Mouse (Mus musculus): Measurements from ENCODE around the gene Nav3. TPM values are rescaled to one million over a fixed set of nuclear protein-coding genes. Genes with fewer than 3 reads are reported as not detected.

The Nav3 gene
- 28.3 and 29.5 TPM in 2 replicates for polyA plus RNA-seq (2015; fragmentation: Nextera tagmentation; extraction: Ambion mirVana)

DNA sequence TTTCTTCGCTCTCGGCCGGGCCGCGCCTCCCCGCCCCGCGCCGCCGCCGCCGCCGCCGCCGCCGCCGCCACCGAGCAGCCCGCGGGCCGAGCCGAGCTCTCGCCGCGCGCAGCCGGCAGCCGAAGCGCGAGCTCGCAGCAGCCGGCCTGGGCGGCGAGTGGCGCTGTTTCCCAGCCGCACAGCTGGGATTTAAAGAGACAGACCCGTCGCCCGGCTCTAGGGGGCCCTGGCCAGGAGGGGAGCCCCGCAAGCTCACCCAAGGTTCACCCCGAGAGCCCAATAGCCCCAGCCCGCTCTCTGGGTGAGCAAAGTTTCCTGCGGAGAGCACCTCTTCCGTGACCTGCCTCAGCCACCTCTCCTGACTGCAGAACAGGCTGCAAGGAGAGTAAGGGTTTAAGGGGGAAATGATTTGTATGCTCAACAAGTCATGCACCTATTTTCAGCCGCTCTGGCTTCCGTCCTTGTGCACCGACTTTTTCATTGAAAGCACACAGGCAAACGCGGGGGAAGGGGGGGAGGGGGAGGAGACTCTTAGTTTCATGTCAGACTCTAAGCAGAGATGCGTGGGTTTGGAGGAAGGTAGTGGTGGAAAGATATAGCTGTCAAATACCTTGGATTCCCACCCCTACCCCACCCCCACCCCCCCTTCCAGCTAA lies at the start of gene Nav3:
Nav3 (minus strand) TSS at position 367 of the 656 bp plus-strand sequence.
- Histone ChIP-seq H3K27ac (replicated peaks) (peak within 1 kb of the TSS; percentile 97), H3K27me3 (no peaks in the 10 kb centered on the region), H3K9ac (replicated peaks) (peak within 1 kb of the TSS; percentile 93), H3K36me3 (no peaks in the 10 kb centered on the region), H3K4me2 (replicated peaks) (peak within 1 kb of the TSS; percentile 92), H3K4me3 (peak within 1 kb of the TSS; percentile 95), H3K9me3 (no peaks in the 10 kb centered on the region), H3K4me1 (peaks cover 30% of the 10 kb centered on the region)
- WGBS: under 1% methylated on average over 35 of the region's 50 CpGs
- ATAC-seq (replicated peaks): peak; percentile 90

DNA sequence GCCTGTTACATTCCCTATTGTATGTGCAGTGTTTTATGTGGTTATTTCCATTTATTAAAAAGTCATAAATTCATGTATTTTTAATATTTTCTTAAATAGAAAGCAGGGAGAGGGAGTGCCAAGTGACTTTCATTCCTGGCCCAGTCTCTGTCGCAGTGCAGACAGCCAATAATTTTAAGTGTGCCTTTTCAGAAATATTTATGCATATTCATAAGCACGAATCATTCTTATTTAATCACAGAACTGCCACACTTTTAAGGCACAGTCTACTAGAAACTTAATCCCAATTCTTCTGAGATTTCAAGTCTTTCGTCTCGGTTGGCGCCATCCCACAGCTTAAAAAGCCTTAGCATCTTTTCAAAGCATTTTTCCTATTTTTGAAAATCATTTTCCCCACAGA lies 29.3 kb upstream of the Nav3 start:
- no peak for ATAC-seq (replicated peaks)
- H3K4me3 ChIP-seq: no peak overlapping the region
- H3K27ac ChIP-seq (replicated peaks): peak overlapping the region; percentile 28; the same call in 1 of the 2 replicates
- H3K4me1 ChIP-seq: no peaks in the 10 kb centered on the region
- WGBS: 59% methylated on average over 5 of the region's 5 CpGs
- no peaks in the 10 kb centered on the region for H3K36me3 ChIP-seq
- no peak overlapping the region for H3K9ac ChIP-seq (replicated peaks)
- no peak overlapping the region for H3K4me2 ChIP-seq (replicated peaks)
- H3K9me3 ChIP-seq: no peaks in the 10 kb centered on the region
- H3K27me3 ChIP-seq: no peaks in the 10 kb centered on the region

- no peak overlapping the region for H3K4me3 ChIP-seq
- H3K27me3 ChIP-seq: no peaks in the 10 kb centered on the region
- no peak overlapping the region for H3K9ac ChIP-seq (replicated peaks)
- 70% methylated on average over 8 of the region's 8 CpGs for WGBS
- ATAC-seq (replicated peaks): no peak
- H3K36me3 ChIP-seq: no peaks in the 10 kb centered on the region
- no peak overlapping the region for H3K4me2 ChIP-seq (replicated peaks)
- peak overlapping the region; percentile 13; the same call in 1 of the 2 replicates for H3K27ac ChIP-seq (replicated peaks)
- no peaks in the 10 kb centered on the region for H3K9me3 ChIP-seq
- no peaks in the 10 kb centered on the region for H3K4me1 ChIP-seq
Measured at GRCm38 (mm10) chr10:110484822-110485221, 28.8 kb upstream of the Nav3 start.

DNA sequence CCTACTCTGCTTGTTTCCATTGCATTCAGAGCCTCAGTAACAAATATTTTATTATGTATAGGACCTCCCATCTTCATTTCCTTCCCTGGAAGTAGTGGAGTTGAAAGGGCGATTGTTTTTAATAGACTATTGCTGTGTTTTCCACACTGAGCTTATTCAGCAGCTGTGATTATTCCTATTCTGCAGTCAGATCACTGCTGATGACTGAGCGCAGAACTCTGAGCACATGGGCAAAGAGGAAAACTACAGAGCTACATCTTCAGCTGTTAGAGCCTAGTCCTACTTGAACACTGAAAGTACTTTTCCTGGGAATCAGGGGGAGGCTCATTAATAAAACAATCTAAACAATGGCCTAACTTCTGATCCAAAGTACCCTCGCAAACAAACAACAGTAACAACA lies 23.2 kb upstream of the Nav3 start:
- Histone ChIP-seq H3K9ac (replicated peaks) (no peak overlapping the region), H3K36me3 (no peaks in the 10 kb centered on the region), H3K4me2 (replicated peaks) (no peak overlapping the region), H3K27ac (replicated peaks) (no peak overlapping the region), H3K4me1 (peaks cover 7% of the 10 kb centered on the region), H3K9me3 (no peaks in the 10 kb centered on the region), H3K4me3 (no peak overlapping the region), H3K27me3 (no peaks in the 10 kb centered on the region)
- 67% methylated on average over 3 of the region's 3 CpGs for WGBS
- ATAC-seq (replicated peaks): no peak

DNA sequence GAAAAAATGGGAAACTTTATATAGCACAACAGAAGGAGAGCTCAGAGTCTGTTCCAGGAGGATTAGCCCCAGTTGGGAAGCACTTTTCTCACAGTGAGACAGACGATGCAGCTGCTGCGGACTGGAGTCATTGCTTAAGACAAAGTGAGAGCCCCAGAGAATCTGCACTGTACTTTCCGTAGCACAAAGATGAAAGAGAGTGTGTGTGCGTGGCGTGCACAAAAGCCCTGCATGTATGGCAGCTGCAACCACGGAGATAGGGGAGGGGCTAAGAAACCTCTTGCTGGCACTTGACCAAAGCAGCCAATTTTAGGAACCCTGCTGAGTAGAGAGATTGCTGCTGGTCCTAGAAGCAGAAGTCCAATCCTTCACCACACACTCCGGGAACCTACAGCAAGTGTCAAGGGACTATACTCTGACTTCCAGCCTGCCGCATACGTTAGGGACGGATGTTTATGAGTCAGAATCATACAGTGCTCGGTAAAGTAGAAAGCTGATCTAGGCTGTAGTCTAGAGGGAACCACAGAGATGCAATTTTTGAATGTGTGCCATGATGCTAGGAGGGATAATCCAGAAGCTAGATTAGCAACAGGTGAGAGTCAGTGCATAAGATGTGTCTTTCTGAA lies 21.8 kb upstream of the Nav3 start:
- no peak overlapping the region for H3K4me3 ChIP-seq
- H3K27ac ChIP-seq (replicated peaks): no peak overlapping the region
- WGBS: 28% methylated on average over 11 of the region's 11 CpGs

DNA sequence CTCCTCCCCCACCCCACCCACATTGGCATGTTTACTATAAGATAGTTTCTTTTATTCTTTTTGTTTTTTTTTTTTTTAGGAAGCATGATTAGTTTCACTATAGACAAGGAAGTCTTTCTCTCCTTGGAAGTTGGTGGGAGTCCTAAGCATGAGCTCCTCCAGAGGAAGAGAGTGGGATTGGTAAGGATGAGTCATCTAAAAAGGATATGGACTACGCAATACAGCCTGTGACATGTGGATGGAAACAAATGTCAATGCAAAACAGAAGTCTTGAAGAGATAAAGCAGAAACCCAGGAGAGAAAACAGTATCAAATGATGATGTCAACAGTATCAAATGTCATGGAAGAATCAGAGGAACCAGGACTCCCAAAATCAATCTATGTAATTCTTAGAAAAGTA lies 18.1 kb upstream of the Nav3 start:
- WGBS: 82% methylated on average over 1 of the region's 1 CpGs
- Histone ChIP-seq H3K27me3 (no peaks in the 10 kb centered on the region), H3K4me3 (no peak overlapping the region), H3K9ac (replicated peaks) (no peak overlapping the region), H3K9me3 (no peaks in the 10 kb centered on the region), H3K27ac (replicated peaks) (no peak overlapping the region), H3K36me3 (no peaks in the 10 kb centered on the region), H3K4me1 (peaks cover 7% of the 10 kb centered on the region), H3K4me2 (replicated peaks) (no peak overlapping the region)
- ATAC-seq (replicated peaks): no peak

More for the DNA sequence above, 21.8 kb upstream of the Nav3 start:
- Histone ChIP-seq H3K9me3 (no peaks in the 10 kb centered on the region), H3K27me3 (no peaks in the 10 kb centered on the region), H3K4me2 (replicated peaks) (peak overlapping the region; percentile 28), H3K9ac (replicated peaks) (no peak overlapping the region), H3K36me3 (no peaks in the 10 kb centered on the region), H3K4me1 (peaks cover 7% of the 10 kb centered on the region)
- ATAC-seq (replicated peaks): peak; percentile 73

DNA sequence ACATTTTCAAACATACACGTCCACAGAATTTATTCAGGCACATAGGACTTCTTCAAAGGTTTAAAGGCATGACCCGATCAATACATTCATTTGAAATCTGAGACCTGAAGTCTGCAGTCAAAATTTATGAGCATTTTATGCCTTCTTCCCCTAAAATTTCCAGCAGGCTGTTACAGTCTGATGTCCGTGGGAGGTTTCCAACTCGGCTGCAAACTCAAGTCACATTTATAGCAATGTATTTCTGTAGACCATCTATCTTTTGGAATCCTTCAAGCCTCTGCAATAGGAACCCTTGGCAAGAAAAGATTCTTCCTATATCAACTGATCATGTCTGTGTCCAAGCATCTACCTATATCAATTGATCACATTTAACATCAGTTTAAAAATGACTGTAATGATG lies 13.4 kb upstream of the Nav3 start:
- no peak for ATAC-seq (replicated peaks)
- Histone ChIP-seq H3K27me3 (no peaks in the 10 kb centered on the region), H3K9ac (replicated peaks) (no peak overlapping the region), H3K4me1 (no peaks in the 10 kb centered on the region), H3K36me3 (no peaks in the 10 kb centered on the region), H3K4me3 (no peak overlapping the region), H3K4me2 (replicated peaks) (no peak overlapping the region), H3K9me3 (no peaks in the 10 kb centered on the region), H3K27ac (replicated peaks) (no peak overlapping the region)
- 87% methylated on average over 4 of the region's 4 CpGs for WGBS

DNA sequence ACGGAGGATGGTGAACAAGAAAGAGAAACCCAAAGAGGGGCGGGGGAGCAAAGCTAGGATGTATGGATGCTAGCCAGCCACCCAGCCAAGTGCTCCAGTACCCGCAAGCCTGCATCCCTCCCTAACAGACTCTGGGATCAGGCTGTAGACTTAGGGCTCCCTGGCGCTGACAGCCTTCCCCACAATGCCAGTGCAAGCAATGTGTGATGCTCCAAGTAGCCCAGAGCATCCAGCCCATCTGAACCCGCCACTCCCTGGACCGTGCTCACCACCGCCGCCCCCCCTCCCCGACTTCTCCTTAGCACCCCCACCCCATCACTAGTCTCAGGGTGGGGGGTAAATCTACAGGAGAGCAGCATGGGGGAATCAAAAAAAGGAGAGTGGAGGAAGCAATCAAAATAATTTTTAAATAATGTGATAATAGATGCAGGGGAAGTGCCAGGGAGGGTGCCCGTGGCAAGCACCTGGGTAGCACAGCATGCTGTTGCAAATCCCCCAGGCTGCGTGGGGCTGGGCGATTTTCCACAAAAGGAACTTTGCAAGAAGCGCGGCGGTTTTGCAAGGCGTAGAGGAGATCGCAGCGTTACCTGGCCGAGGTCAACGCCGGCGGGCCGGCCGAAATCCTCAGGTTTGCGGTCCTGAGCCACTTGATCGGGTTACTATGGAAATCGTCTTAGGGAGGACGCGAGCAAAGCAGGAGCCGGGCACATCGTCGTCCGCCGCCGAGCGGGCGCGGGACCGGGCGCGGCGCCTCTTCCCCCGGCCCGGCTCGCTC lies 754 bp downstream of the Nav3 start:
- H3K9ac ChIP-seq (replicated peaks): peak overlapping the region; percentile 93
- H3K9me3 ChIP-seq: no peaks in the 10 kb centered on the region
- under 1% methylated on average over 44 of the region's 45 CpGs for WGBS
- peaks cover 30% of the 10 kb centered on the region for H3K4me1 ChIP-seq
- peak overlapping the region; percentile 95 for H3K4me3 ChIP-seq
- H3K36me3 ChIP-seq: no peaks in the 10 kb centered on the region
- H3K27ac ChIP-seq (replicated peaks): peak overlapping the region; percentile 97
- no peaks in the 10 kb centered on the region for H3K27me3 ChIP-seq
- H3K4me2 ChIP-seq (replicated peaks): peak overlapping the region; percentile 92
- ATAC-seq (replicated peaks): peak; percentile 91

- ATAC-seq (replicated peaks): no peak
- H3K36me3 ChIP-seq: no peaks in the 10 kb centered on the region
- peak overlapping the region; percentile 97 for H3K27ac ChIP-seq (replicated peaks)
- peak overlapping the region; percentile 92 for H3K4me2 ChIP-seq (replicated peaks)
- H3K4me3 ChIP-seq: peak overlapping the region; percentile 95
- H3K27me3 ChIP-seq: no peaks in the 10 kb centered on the region
- H3K9ac ChIP-seq (replicated peaks): peak overlapping the region; percentile 93
- 46% methylated on average over 5 of the region's 5 CpGs for WGBS
- H3K9me3 ChIP-seq: no peaks in the 10 kb centered on the region
- H3K4me1 ChIP-seq: peaks cover 30% of the 10 kb centered on the region
Measured at GRCm38 (mm10) chr10:110453566-110453965, 2.4 kb downstream of the Nav3 start.

DNA sequence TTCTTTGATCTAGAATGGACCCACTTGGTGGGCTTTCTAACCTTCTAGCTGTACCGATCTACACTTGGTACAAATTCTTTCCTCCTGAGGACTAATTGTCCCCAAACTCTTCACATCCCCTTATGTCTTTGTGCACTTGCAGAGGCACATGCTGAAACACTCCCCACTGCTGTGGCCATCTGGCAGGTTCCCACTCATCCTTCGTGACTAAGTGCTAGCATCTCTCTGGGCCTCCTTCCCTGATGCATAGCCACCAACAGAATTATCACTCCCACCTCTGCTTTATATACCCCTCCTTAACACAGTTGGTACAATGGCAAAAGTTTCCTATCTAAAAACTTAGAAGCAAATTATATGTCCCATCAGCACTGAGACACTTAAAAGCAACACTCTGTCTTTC lies 15.6 kb downstream of the Nav3 start:
- H3K4me3 ChIP-seq: no peak overlapping the region
- no peaks in the 10 kb centered on the region for H3K4me1 ChIP-seq
- 78% methylated on average over 2 of the region's 2 CpGs for WGBS
- no peaks in the 10 kb centered on the region for H3K9me3 ChIP-seq
- H3K36me3 ChIP-seq: no peaks in the 10 kb centered on the region
- no peak overlapping the region for H3K4me2 ChIP-seq (replicated peaks)
- no peak for ATAC-seq (replicated peaks)
- H3K27me3 ChIP-seq: no peaks in the 10 kb centered on the region
- H3K9ac ChIP-seq (replicated peaks): no peak overlapping the region
- no peak overlapping the region for H3K27ac ChIP-seq (replicated peaks)

GRCm38 (mm10) chr10:110431078-110431477 lies 24.9 kb downstream of the Nav3 start:
- WGBS: 91% methylated on average over 3 of the region's 3 CpGs
- H3K27ac ChIP-seq (replicated peaks): no peak overlapping the region
- no peak for ATAC-seq (replicated peaks)
- H3K36me3 ChIP-seq: no peaks in the 10 kb centered on the region
- no peaks in the 10 kb centered on the region for H3K27me3 ChIP-seq
- H3K4me2 ChIP-seq (replicated peaks): no peak overlapping the region
- H3K4me3 ChIP-seq: no peak overlapping the region
- H3K4me1 ChIP-seq: peaks cover 7% of the 10 kb centered on the region; the same call in 1 of the 2 replicates
- no peak overlapping the region for H3K9ac ChIP-seq (replicated peaks)
- H3K9me3 ChIP-seq: no peaks in the 10 kb centered on the region

GRCm38 (mm10) chr10:110429578-110429977 lies 26.4 kb downstream of the Nav3 start:
- Histone ChIP-seq H3K9me3 (no peaks in the 10 kb centered on the region), H3K4me2 (replicated peaks) (no peak overlapping the region), H3K4me1 (peaks cover 7% of the 10 kb centered on the region; the same call in 1 of the 2 replicates), H3K4me3 (no peak overlapping the region), H3K27ac (replicated peaks) (no peak overlapping the region), H3K9ac (replicated peaks) (no peak overlapping the region), H3K36me3 (no peaks in the 10 kb centered on the region), H3K27me3 (no peaks in the 10 kb centered on the region)
- 47% methylated on average over 6 of the region's 6 CpGs for WGBS
- 0 out of 2 replicates have a peak, but pooled peaks have one; percentile 23 for ATAC-seq (replicated peaks)
